Comparison of ENCODE assay signal across 10 mouse cellular contexts in genomic region chr9:119082039-119082438, GRCm38 (mm10). TPM values are rescaled to one million over a fixed set of nuclear protein-coding genes. Genes with fewer than 3 reads are reported as not detected.
DNase-seq lines count a peak whose midpoint lies in the region; ATAC-seq lines count a peak whose summit lies in the region.
"Had no signal": no experiment of that assay in that cellular context is flagged by ENCODE, and none has a peak within 500 bp of the region (broad histone marks: within the 10 kb centered on the region; RNA-seq: fewer than 3 reads in every experiment).

No protein-coding gene starts in this region.

- H3K9me3 ChIP-seq in heart, embryonic 15.5 days (replicated peaks), result no peaks in the 10 kb centered on the region
- H3K9me3 ChIP-seq in embryonic facial prominence, embryonic 10.5 days, result no peaks in the 10 kb centered on the region
- no peaks in the 10 kb centered on the region for H3K9me3 ChIP-seq in hindbrain, embryonic 15.5 days
- H3K9me3 ChIP-seq in neural tube, embryonic 11.5 days (ENCODE audit: control insufficient read depth, low read length), result no peaks in the 10 kb centered on the region

- peaks cover 24% of the 10 kb centered on the region for H3K36me3 ChIP-seq in heart, embryonic 15.5 days
- H3K36me3 ChIP-seq in embryonic facial prominence, embryonic 10.5 days (replicated peaks), result peaks cover 42% of the 10 kb centered on the region
- no peaks in the 10 kb centered on the region for H3K36me3 ChIP-seq in hindbrain, embryonic 15.5 days
- no peaks in the 10 kb centered on the region for H3K36me3 ChIP-seq in neural tube, embryonic 11.5 days (ENCODE audit: control insufficient read depth, insufficient read depth, low read length)

- peaks cover 35% of the 10 kb centered on the region for H3K4me1 ChIP-seq in heart, embryonic 15.5 days (replicated peaks)
- peaks cover 56% of the 10 kb centered on the region for H3K4me1 ChIP-seq in embryonic facial prominence, embryonic 10.5 days
- H3K4me1 ChIP-seq in hindbrain, embryonic 15.5 days (replicated peaks), result peaks cover 23% of the 10 kb centered on the region
- peaks cover 18% of the 10 kb centered on the region for H3K4me1 ChIP-seq in neural tube, embryonic 11.5 days (ENCODE audit: control insufficient read depth, insufficient read depth, low read length)

- no peak for ATAC-seq in heart, embryonic 15.5 days (replicated peaks; ENCODE audit: insufficient number of reproducible peaks, insufficient read depth, low FRiP score, low read depth)
- ATAC-seq in hindbrain, embryonic 15.5 days (ENCODE audit: low FRiP score, low read depth), result peak; percentile 73
- peak; percentile 64 for ATAC-seq in neural tube, embryonic 11.5 days (ENCODE audit: insufficient read depth, low FRiP score, low TSS enrichment)

- DNase-seq in heart, postnatal 4 days, result no peak
- DNase-seq in embryonic facial prominence, embryonic 10.5 days (ENCODE audit: low spot score), result peak; percentile 67
- peak; percentile 73 for DNase-seq in neural tube, embryonic 11.5 days (ENCODE audit: low spot score)
- DNase-seq in cerebellum, adult 11 months, result no peak
- DNase-seq in spleen, postnatal 36 days (ENCODE audit: low spot score in 2 of 2), result no peak
- DNase-seq in right cerebral cortex, postnatal 4 days, result no peak
- DNase-seq: cerebellum, adult 9-11 months had no signal

- H3K4me3 ChIP-seq in heart, embryonic 15.5 days, result no peak overlapping the region
- no peak overlapping the region for H3K4me3 ChIP-seq in embryonic facial prominence, embryonic 10.5 days
- H3K4me3 ChIP-seq in hindbrain, embryonic 15.5 days, result no peak overlapping the region
- no peak overlapping the region for H3K4me3 ChIP-seq in neural tube, embryonic 11.5 days (ENCODE audit: low read depth, low read length)

- H3K27me3 ChIP-seq in heart, embryonic 15.5 days, result no peaks in the 10 kb centered on the region
- no peaks in the 10 kb centered on the region for H3K27me3 ChIP-seq in embryonic facial prominence, embryonic 10.5 days (replicated peaks; ENCODE audit: low read depth, poor library complexity, severe bottlenecking)
- no peaks in the 10 kb centered on the region for H3K27me3 ChIP-seq in hindbrain, embryonic 15.5 days
- H3K27me3 ChIP-seq in neural tube, embryonic 11.5 days (ENCODE audit: control insufficient read depth, insufficient read depth, low read length), result no peaks in the 10 kb centered on the region

- WGBS in heart, embryonic 15.5 days, result 46% methylated on average over 8 of the region's 8 CpGs
- WGBS in embryonic facial prominence, embryonic 10.5 days, result 8% methylated on average over 8 of the region's 8 CpGs
- 6% methylated on average over 8 of the region's 8 CpGs for WGBS in hindbrain, embryonic 15.5 days
- WGBS in neural tube, embryonic 11.5 days, result 6% methylated on average over 8 of the region's 8 CpGs

- H3K4me2 ChIP-seq in heart, embryonic 15.5 days, result no peak overlapping the region
- H3K4me2 ChIP-seq in hindbrain, embryonic 15.5 days, result no peak overlapping the region
- H3K4me2 ChIP-seq in neural tube, embryonic 11.5 days (ENCODE audit: low read depth), result no peak overlapping the region

- no peak overlapping the region for H3K9ac ChIP-seq in heart, embryonic 15.5 days
- H3K9ac ChIP-seq in hindbrain, embryonic 15.5 days, result 0 out of 2 replicates have a peak overlapping the region, but pooled peaks have one; percentile 19
- peak overlapping the region; percentile 3; the same call in 1 of the 2 replicates for H3K9ac ChIP-seq in neural tube, embryonic 11.5 days (ENCODE audit: low read length)

- peak overlapping the region; percentile 45; the same call in 1 of the 2 replicates for H3K27ac ChIP-seq in heart, embryonic 15.5 days
- H3K27ac ChIP-seq in embryonic facial prominence, embryonic 10.5 days (replicated peaks), result peak overlapping the region; percentile 81
- no peak overlapping the region for H3K27ac ChIP-seq in hindbrain, embryonic 15.5 days (replicated peaks)
- H3K27ac ChIP-seq in neural tube, embryonic 11.5 days (ENCODE audit: low read depth, low read length), result peak overlapping the region; percentile 73

RNA-seq across cellular contexts. Expression of gene Plcd1, which starts 11.3 kb away (rescaled TPM):
- polyA plus RNA-seq in heart, embryonic 15.5 days (2015; fragmentation: Nextera tagmentation; extraction: Ambion mirVana), result 16.6 and 25.2 TPM in 2 replicates
- total RNA-seq in heart, postnatal 4 days (2021), result 10 to 100 TPM; 16.3 to 20.1 TPM
- 20.7 and 21.2 TPM in 2 replicates for polyA plus RNA-seq in embryonic facial prominence, embryonic 10.5 days (2016; fragmentation: Nextera tagmentation; extraction: Ambion mirVana)
- 20.1 and 20.3 TPM in 2 replicates for polyA plus RNA-seq in hindbrain, embryonic 15.5 days (2015; fragmentation: Nextera tagmentation; extraction: Ambion mirVana)
- 26.3 and 30.5 TPM in 2 replicates for polyA plus RNA-seq in neural tube, embryonic 11.5 days (2014; fragmentation: Nextera tagmentation; extraction: Ambion mirVana)

RNA-seq across cellular contexts. Expression of gene Dlec1, which starts 20.2 kb away (rescaled TPM):
- 0.46 and 0.53 TPM in 2 replicates for polyA plus RNA-seq in heart, embryonic 15.5 days (2015; fragmentation: Nextera tagmentation; extraction: Ambion mirVana)
- total RNA-seq in heart, postnatal 4 days (2021), result under 1 TPM; 0.05 to 0.18 TPM
- polyA plus RNA-seq in embryonic facial prominence, embryonic 10.5 days (2016; fragmentation: Nextera tagmentation; extraction: Ambion mirVana), result 1.0 and 1.5 TPM in 2 replicates
- polyA plus RNA-seq in hindbrain, embryonic 15.5 days (2015; fragmentation: Nextera tagmentation; extraction: Ambion mirVana), result 1.3 and 1.4 TPM in 2 replicates
- polyA plus RNA-seq in neural tube, embryonic 11.5 days (2014; fragmentation: Nextera tagmentation; extraction: Ambion mirVana), result 0.92 and 0.97 TPM in 2 replicates
- total RNA-seq: monocyte, adult 5-6 weeks had no signal

RNA-seq across cellular contexts. Expression of gene Vill, which starts 29.5 kb away (rescaled TPM):
- polyA plus RNA-seq in heart, embryonic 15.5 days (2015; fragmentation: Nextera tagmentation; extraction: Ambion mirVana), result 8.7 and 12.4 TPM in 2 replicates
- 1 to 10 TPM; 4.5 to 5.4 TPM for total RNA-seq in heart, postnatal 4 days (2021)
- polyA plus RNA-seq in embryonic facial prominence, embryonic 10.5 days (2016; fragmentation: Nextera tagmentation; extraction: Ambion mirVana), result 19.3 and 20.5 TPM in 2 replicates
- 3.3 and 3.6 TPM in 2 replicates for polyA plus RNA-seq in hindbrain, embryonic 15.5 days (2015; fragmentation: Nextera tagmentation; extraction: Ambion mirVana)
- 12.1 and 12.2 TPM in 2 replicates for polyA plus RNA-seq in neural tube, embryonic 11.5 days (2014; fragmentation: Nextera tagmentation; extraction: Ambion mirVana)

Comparison
In these comparisons a context has a peak if more than half of its experiments do, and no peak if none do; other contexts are left out.
1. DNase-seq: peak in embryonic facial prominence, embryonic 10.5 days (single experiment) and neural tube, embryonic 11.5 days (single experiment); none in heart, postnatal 4 days (single experiment), cerebellum, adult 11 months (single experiment), spleen, postnatal 36 days (0 of 2) and right cerebral cortex, postnatal 4 days (single experiment).